Mouse (Mus musculus) layer of hippocampus, postnatal 25 days (tissue): ENCODE results near the gene Adamts9. TPM values are rescaled to one million over a fixed set of nuclear protein-coding genes. Genes with fewer than 3 reads are reported as not detected.
A peak's percentile ranks its signal among the peaks of the same experiment; 100 is the strongest.

Experiments used
- DNase-seq, 2 experiments: peaks; one replicate each; pipeline ENCODE4 v3.0.0; 2022; ENCODE audit warnings: mixed read lengths in 2 of 2, low spot score in 1 of 2; ENCODE audit errors: extremely low spot score in 1 of 2
- total RNA-seq, 2 experiments: library from RNA; stranded (reverse); gene quantifications; 2 replicates each; pipeline ENCODE4 v1.2.3; 2021

Adamts9 gene
- 1 to 10 TPM; 6.9 to 7.7 TPM for total RNA-seq

GRCm38 (mm10) chr6:92943057-92943781 is at the start of gene Adamts9:
Adamts9 (minus strand) TSS chr6:92943492.
- DNase-seq: peak; percentile 21 to 28

GRCm38 (mm10) chr6:92991616-92992015 is 48.3 kb upstream of the Adamts9 start:
- DNase-seq: no peak

- DNase-seq: no peak
These were observed 45.3 kb upstream of the Adamts9 start for GRCm38 (mm10) chr6:92988620-92988998.

GRCm38 (mm10) chr6:92987846-92988619 is 44.7 kb upstream of the Adamts9 start:
- DNase-seq: no peak

- DNase-seq: no peak
These were observed 44.1 kb upstream of the Adamts9 start for GRCm38 (mm10) chr6:92987366-92987765.

GRCm38 (mm10) chr6:92983421-92983820 is 40.1 kb upstream of the Adamts9 start:
- DNase-seq: no peak

- no peak for DNase-seq
These were observed 38.3 kb upstream of the Adamts9 start for GRCm38 (mm10) chr6:92981451-92982186.

GRCm38 (mm10) chr6:92973340-92973739 is 30.0 kb upstream of the Adamts9 start:
- no peak for DNase-seq

GRCm38 (mm10) chr6:92968718-92969117 is 25.4 kb upstream of the Adamts9 start:
- DNase-seq: no peak

GRCm38 (mm10) chr6:92968216-92968615 is 24.9 kb upstream of the Adamts9 start:
- DNase-seq: no peak

- no peak for DNase-seq
These were observed 19.7 kb upstream of the Adamts9 start for GRCm38 (mm10) chr6:92962966-92963365.

- no peak for DNase-seq
These were observed 17.7 kb upstream of the Adamts9 start for GRCm38 (mm10) chr6:92960997-92961396.

GRCm38 (mm10) chr6:92959416-92959815 is 16.1 kb upstream of the Adamts9 start:
- DNase-seq: no peak

GRCm38 (mm10) chr6:92947337-92948042 is 4.2 kb upstream of the Adamts9 start:
- DNase-seq: no peak

- DNase-seq: no peak
These were observed 1.4 kb upstream of the Adamts9 start for GRCm38 (mm10) chr6:92944711-92945110.

GRCm38 (mm10) chr6:92944048-92944685 is 875 bp upstream of the Adamts9 start:
- no peak for DNase-seq

GRCm38 (mm10) chr6:92941756-92942420 is 1.4 kb downstream of the Adamts9 start:
- no peak for DNase-seq

GRCm38 (mm10) chr6:92941281-92941731 is 2.0 kb downstream of the Adamts9 start:
- peak; percentile 30 to 55 for DNase-seq
